Mouse (Mus musculus) limb, embryonic 12.5 days (tissue): Measurements from ENCODE around the gene Tpst2. TPM values are rescaled to one million over a fixed set of nuclear protein-coding genes. Genes with fewer than 3 reads are reported as not detected.
A peak's percentile ranks its signal among the peaks of the same experiment; 100 is the strongest.

ENCODE experiments used
- ATAC-seq: fragments of 200-750 bp; cut with Nextera tagmentation; 2 replicates; pipeline ENCODE4 v1.8.0; 2017; ENCODE audit warnings: low read depth, moderate TSS enrichment; ENCODE audit not compliant: insufficient number of reproducible peaks, insufficient read depth, low FRiP score, low TSS enrichment
- H3K27ac ChIP-seq: fragments of 300-500 bp; sonication (generic); 2 replicates; pipeline ENCODE4 v1.5.1; 2016; ENCODE audit warnings: mild to moderate bottlenecking, moderate library complexity
- H3K27me3 ChIP-seq: fragments of 300-500 bp; sonication (generic); 2 replicates; pipeline ENCODE4 v1.6.1; 2016; ENCODE audit warnings: mild to moderate bottlenecking, moderate library complexity
- H3K36me3 ChIP-seq: fragments of 300-500 bp; sonication (generic); 2 replicates; pipeline ENCODE4 v1.6.1; 2016; ENCODE audit warnings: mild to moderate bottlenecking, moderate library complexity
- H3K4me1 ChIP-seq: fragments of 300-500 bp; sonication (generic); replicated peaks from 2 replicates; pipeline ENCODE4 v1.6.1; 2016
- H3K4me2 ChIP-seq: fragments of 300-500 bp; sonication (generic); 2 replicates; pipeline ENCODE4 v1.6.1; 2016; ENCODE audit warnings: mild to moderate bottlenecking, moderate library complexity
- H3K4me3 ChIP-seq: fragments of 300-500 bp; sonication (generic); replicated peaks from 2 replicates; pipeline ENCODE4 v1.5.1; 2016; ENCODE audit warnings: mild to moderate bottlenecking
- H3K9ac ChIP-seq: fragments of 300-500 bp; sonication (generic); replicated peaks from 2 replicates; pipeline ENCODE4 v1.6.1; 2016; ENCODE audit warnings: mild to moderate bottlenecking, moderate library complexity
- H3K9me3 ChIP-seq: fragments of 300-500 bp; sonication (generic); 2 replicates; pipeline ENCODE4 v1.6.1; 2016; ENCODE audit warnings: mild to moderate bottlenecking, moderate library complexity
- WGBS: fragments of 180-500 bp; shearing (Covaris S2); methylation state at CpG from one replicate; pipeline ENCODE4 v1.1.7; 2016; 5-methylcytosine and 5-hydroxymethylcytosine counted together
- polyA plus RNA-seq: library from polyadenylated mRNA; unstranded; fragments of >200 nt; fragmentation: Nextera tagmentation; extraction: Ambion mirVana; gene quantifications from 2 replicates; pipeline ENCODE4 v1.2.1, GENCODE M21; 2016

The Tpst2 gene
- polyA plus RNA-seq, 1 experiment from 2014 or later: 35.9 TPM

GRCm38 (mm10) chr5:112282780-112283482 is 6.4 kb downstream of the Tpst2 start:
- WGBS: 72% methylated on average over 9 of the region's 9 CpGs
- H3K9ac ChIP-seq: no peak overlapping the region
- no peak for ATAC-seq
- H3K9me3 ChIP-seq: no peaks in the 10 kb centered on the region
- no peak overlapping the region for H3K4me2 ChIP-seq
- H3K27me3 ChIP-seq: no peaks in the 10 kb centered on the region
- H3K36me3 ChIP-seq: 0 out of 2 replicates have a peak, but pooled peaks cover 4% of the 10 kb centered on the region
- H3K4me1 ChIP-seq: peaks cover 40% of the 10 kb centered on the region
- H3K4me3 ChIP-seq: no peak overlapping the region
- H3K27ac ChIP-seq: no peak overlapping the region

DNA sequence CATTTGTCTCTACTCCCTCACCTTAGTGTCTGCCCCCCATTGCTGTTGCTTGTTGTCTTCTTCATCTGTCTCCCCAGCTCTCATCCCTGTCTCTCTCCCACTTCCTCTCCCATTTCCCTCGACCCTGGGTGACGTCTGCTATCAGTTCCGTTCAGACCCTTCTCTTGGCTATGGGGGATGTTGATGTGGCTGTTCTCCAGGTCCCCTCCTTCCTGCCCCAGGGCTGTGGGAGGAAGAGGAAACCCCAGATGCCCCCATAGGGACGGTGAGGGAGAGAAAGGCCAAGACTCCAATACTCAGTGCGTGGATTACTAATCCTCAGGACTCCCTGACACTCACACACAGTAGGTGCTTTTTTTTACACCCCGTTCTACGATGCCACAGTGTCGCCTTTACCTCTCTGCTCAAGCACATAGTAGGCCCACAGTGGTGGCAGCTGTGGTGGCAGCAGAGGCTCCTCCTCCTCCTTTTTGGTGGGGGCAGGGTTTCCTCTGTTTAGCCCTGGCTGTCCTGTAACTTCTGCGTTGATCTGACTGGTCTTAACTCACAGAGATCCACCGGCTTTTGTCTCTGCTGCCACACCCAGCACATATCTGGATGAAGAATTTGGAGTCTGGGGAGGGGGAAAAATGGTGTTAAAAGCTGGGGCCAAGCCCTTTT is 7.2 kb downstream of the Tpst2 start:
- no peak for ATAC-seq

DNA sequence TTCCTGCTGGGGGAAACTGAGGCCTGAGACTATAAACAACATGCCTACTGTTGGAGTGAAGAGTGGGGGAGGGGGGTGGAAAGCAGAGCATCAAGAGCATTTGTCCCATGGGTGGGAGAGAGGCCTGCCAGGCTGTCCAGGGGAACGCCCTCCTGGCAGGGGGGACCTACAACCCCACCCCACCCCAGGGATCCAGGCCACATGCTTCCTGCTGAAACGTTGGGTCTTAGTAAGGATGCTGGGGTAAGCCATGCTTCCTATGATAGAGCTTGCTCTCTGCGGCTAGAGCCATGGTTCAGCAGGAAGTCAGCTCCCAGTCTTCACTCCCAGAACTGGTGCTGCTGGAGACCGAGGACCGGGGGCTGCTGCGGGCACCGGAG is 7.7 kb downstream of the Tpst2 start:
- Histone ChIP-seq H3K4me2 (no peak overlapping the region), H3K4me1 (peaks cover 29% of the 10 kb centered on the region), H3K4me3 (no peak overlapping the region), H3K36me3 (0 out of 2 replicates have a peak, but pooled peaks cover 4% of the 10 kb centered on the region), H3K27ac (0 out of 2 replicates have a peak overlapping the region, but pooled peaks have one; percentile 17), H3K9me3 (no peaks in the 10 kb centered on the region), H3K9ac (no peak overlapping the region), H3K27me3 (no peaks in the 10 kb centered on the region)
- 78% methylated on average over 7 of the region's 7 CpGs for WGBS
- ATAC-seq: no peak

More for the DNA sequence above, 7.2 kb downstream of the Tpst2 start:
- Histone ChIP-seq H3K36me3 (0 out of 2 replicates have a peak, but pooled peaks cover 4% of the 10 kb centered on the region), H3K4me3 (no peak overlapping the region), H3K27me3 (no peaks in the 10 kb centered on the region), H3K9ac (no peak overlapping the region), H3K4me1 (peaks cover 34% of the 10 kb centered on the region), H3K4me2 (no peak overlapping the region), H3K9me3 (no peaks in the 10 kb centered on the region), H3K27ac (no peak overlapping the region)
- WGBS: 67% methylated on average over 10 of the region's 10 CpGs

DNA sequence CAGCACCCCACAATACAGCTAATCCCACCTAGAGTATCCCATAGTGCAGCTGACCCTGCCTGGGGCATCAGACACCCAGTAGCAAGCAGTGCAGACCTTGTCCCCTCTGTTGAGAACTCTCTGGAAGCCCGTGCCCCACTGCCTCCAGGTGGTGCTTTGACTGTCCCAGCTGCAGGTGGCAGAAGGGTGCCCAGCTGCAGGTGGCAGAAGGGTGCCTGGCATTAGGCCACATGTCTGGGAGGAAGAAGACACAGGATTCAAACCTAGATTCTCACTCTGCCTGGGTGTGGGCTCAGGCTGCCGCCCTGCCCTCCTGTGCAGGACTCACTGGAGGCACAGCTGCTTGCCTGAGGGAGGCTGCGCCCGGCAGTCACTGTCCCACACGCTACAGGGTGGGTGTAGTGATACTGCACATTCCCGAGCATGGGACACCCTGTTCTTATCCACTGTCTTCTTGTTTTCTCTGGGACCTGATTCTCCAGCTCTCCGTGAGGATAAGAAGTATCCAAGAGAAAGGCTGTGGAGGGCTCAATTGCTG is 9.1 kb downstream of the Tpst2 start:
- 0 out of 2 replicates have a peak, but pooled peaks cover 4% of the 10 kb centered on the region for H3K36me3 ChIP-seq
- no peak overlapping the region for H3K27ac ChIP-seq
- WGBS: 94% methylated on average over 7 of the region's 7 CpGs
- no peak for ATAC-seq
- no peak overlapping the region for H3K4me3 ChIP-seq
- no peaks in the 10 kb centered on the region for H3K27me3 ChIP-seq
- H3K4me1 ChIP-seq: peaks cover 22% of the 10 kb centered on the region
- no peak overlapping the region for H3K9ac ChIP-seq
- no peak overlapping the region for H3K4me2 ChIP-seq
- no peaks in the 10 kb centered on the region for H3K9me3 ChIP-seq

- Histone ChIP-seq H3K4me2 (no peak overlapping the region), H3K36me3 (0 out of 2 replicates have a peak, but pooled peaks cover 4% of the 10 kb centered on the region), H3K4me1 (peaks cover 13% of the 10 kb centered on the region; the same call in 1 of the 2 replicates), H3K9ac (no peak overlapping the region), H3K27ac (no peak overlapping the region), H3K4me3 (no peak overlapping the region), H3K27me3 (no peaks in the 10 kb centered on the region), H3K9me3 (no peaks in the 10 kb centered on the region)
- WGBS: 70% methylated on average over 2 of the region's 2 CpGs
- no peak for ATAC-seq
These were observed 10.1 kb downstream of the Tpst2 start for GRCm38 (mm10) chr5:112286608-112286983.

GRCm38 (mm10) chr5:112286984-112287641 is 10.6 kb downstream of the Tpst2 start:
- Histone ChIP-seq H3K4me3 (no peak overlapping the region), H3K36me3 (0 out of 2 replicates have a peak, but pooled peaks cover 4% of the 10 kb centered on the region), H3K4me2 (no peak overlapping the region), H3K9me3 (no peaks in the 10 kb centered on the region), H3K4me1 (peaks cover 9% of the 10 kb centered on the region; the same call in 1 of the 2 replicates), H3K27ac (no peak overlapping the region), H3K9ac (no peak overlapping the region), H3K27me3 (no peaks in the 10 kb centered on the region)
- ATAC-seq: no peak
- 78% methylated on average over 11 of the region's 11 CpGs for WGBS

GRCm38 (mm10) chr5:112287652-112288051 is 11.2 kb downstream of the Tpst2 start:
- no peak overlapping the region for H3K4me2 ChIP-seq
- no peak overlapping the region for H3K4me3 ChIP-seq
- H3K9me3 ChIP-seq: no peaks in the 10 kb centered on the region
- 90% methylated on average over 2 of the region's 2 CpGs for WGBS
- H3K9ac ChIP-seq: no peak overlapping the region
- H3K27me3 ChIP-seq: no peaks in the 10 kb centered on the region
- no peak for ATAC-seq
- no peak overlapping the region for H3K27ac ChIP-seq
- H3K4me1 ChIP-seq: peaks cover 4% of the 10 kb centered on the region; the same call in 1 of the 2 replicates
- 0 out of 2 replicates have a peak, but pooled peaks cover 4% of the 10 kb centered on the region for H3K36me3 ChIP-seq

- Histone ChIP-seq H3K9me3 (no peaks in the 10 kb centered on the region), H3K9ac (no peak overlapping the region), H3K27me3 (no peaks in the 10 kb centered on the region), H3K4me2 (no peak overlapping the region), H3K4me1 (0 out of 2 replicates have a peak, but pooled peaks cover 3% of the 10 kb centered on the region), H3K4me3 (no peak overlapping the region), H3K36me3 (0 out of 2 replicates have a peak, but pooled peaks cover 4% of the 10 kb centered on the region), H3K27ac (no peak overlapping the region)
- WGBS: 79% methylated on average over 9 of the region's 9 CpGs
- ATAC-seq: no peak
These were observed 12.0 kb downstream of the Tpst2 start for GRCm38 (mm10) chr5:112288193-112289141.

- Histone ChIP-seq H3K36me3 (0 out of 2 replicates have a peak, but pooled peaks cover 2% of the 10 kb centered on the region), H3K4me2 (no peak overlapping the region), H3K9me3 (no peaks in the 10 kb centered on the region), H3K4me3 (no peak overlapping the region), H3K27me3 (no peaks in the 10 kb centered on the region), H3K27ac (no peak overlapping the region), H3K9ac (no peak overlapping the region), H3K4me1 (0 out of 2 replicates have a peak, but pooled peaks cover 3% of the 10 kb centered on the region)
- ATAC-seq: no peak
- WGBS: 86% methylated on average over 7 of the region's 8 CpGs
These were observed 12.7 kb downstream of the Tpst2 start for GRCm38 (mm10) chr5:112289236-112289635.

DNA sequence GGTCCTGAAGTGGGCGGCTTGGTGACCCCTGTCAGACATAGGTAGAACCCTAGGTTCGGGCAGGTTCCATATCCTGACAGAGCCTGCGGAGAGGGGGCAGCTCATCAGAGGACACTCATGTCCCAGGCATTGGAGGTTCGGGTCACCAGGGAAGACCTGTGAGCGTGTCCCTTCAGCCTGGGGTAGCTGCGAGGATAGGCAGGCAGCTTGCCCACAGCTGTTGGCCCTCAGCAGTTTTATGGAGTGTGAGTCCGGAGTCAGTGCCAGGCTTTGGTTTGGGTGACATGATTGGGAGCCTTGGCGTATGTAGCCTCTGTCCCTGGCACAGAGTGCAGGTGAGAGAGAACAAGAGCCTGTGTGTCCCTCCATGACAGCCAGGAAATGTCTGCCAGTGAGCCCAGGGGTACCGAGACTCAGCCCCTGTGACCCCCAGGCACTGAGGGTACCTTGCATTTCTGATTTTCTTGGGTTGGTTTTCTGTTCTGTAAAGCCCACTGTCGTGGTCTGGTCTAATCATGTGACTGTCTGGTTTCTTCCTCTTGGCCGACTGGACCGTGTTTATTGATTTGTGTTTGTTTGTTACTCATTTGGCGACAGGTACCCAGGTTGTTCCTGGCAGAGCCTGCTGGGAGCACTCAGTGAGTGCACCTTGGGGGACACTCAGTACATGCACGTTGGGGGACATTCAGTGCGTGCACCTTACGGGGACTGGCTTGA is 13.5 kb downstream of the Tpst2 start:
- no peaks in the 10 kb centered on the region for H3K9me3 ChIP-seq
- ATAC-seq: no peak
- H3K4me3 ChIP-seq: no peak overlapping the region
- WGBS: 84% methylated on average over 16 of the region's 16 CpGs
- no peaks in the 10 kb centered on the region for H3K36me3 ChIP-seq
- no peak overlapping the region for H3K27ac ChIP-seq
- no peak overlapping the region for H3K4me2 ChIP-seq
- peaks cover 8% of the 10 kb centered on the region for H3K4me1 ChIP-seq
- no peaks in the 10 kb centered on the region for H3K27me3 ChIP-seq
- no peak overlapping the region for H3K9ac ChIP-seq
